Mouse (Mus musculus): ENCODE results near the gene Nt5dc2. TPM values are rescaled to one million over a fixed set of nuclear protein-coding genes. Genes with fewer than 3 reads are reported as not detected.

Nt5dc2 gene
- polyA plus RNA-seq, 1 experiment from 2014 or later, result 192 TPM

- Histone ChIP-seq H3K27ac (ENCODE audit: low read depth, low read length) (0 out of 2 replicates have a peak overlapping the region, but pooled peaks have one; percentile 39), H3K36me3 (ENCODE audit: control insufficient read depth, insufficient read depth, low read length) (peaks cover 57% of the 10 kb centered on the region), H3K9me3 (ENCODE audit: control insufficient read depth, low read length) (no peaks in the 10 kb centered on the region), H3K4me2 (ENCODE audit: low read length) (no peak overlapping the region), H3K9ac (ENCODE audit: low read depth, low read length) (no peak overlapping the region), H3K27me3 (replicated peaks; ENCODE audit: control insufficient read depth, insufficient read depth, low read length) (no peaks in the 10 kb centered on the region), H3K4me1 (ENCODE audit: control insufficient read depth, insufficient read depth, low read depth, low read length) (no peaks in the 10 kb centered on the region; the same call in 1 of the 2 replicates), H3K4me3 (ENCODE audit: low read length) (no peak overlapping the region)
- no peak for ATAC-seq
- WGBS, result 95% methylated on average over 15 of the region's 15 CpGs
Observed at GRCm38 (mm10) chr14:31171821-31172220, 41.0 kb downstream of the Nt5dc2 start.

DNA sequence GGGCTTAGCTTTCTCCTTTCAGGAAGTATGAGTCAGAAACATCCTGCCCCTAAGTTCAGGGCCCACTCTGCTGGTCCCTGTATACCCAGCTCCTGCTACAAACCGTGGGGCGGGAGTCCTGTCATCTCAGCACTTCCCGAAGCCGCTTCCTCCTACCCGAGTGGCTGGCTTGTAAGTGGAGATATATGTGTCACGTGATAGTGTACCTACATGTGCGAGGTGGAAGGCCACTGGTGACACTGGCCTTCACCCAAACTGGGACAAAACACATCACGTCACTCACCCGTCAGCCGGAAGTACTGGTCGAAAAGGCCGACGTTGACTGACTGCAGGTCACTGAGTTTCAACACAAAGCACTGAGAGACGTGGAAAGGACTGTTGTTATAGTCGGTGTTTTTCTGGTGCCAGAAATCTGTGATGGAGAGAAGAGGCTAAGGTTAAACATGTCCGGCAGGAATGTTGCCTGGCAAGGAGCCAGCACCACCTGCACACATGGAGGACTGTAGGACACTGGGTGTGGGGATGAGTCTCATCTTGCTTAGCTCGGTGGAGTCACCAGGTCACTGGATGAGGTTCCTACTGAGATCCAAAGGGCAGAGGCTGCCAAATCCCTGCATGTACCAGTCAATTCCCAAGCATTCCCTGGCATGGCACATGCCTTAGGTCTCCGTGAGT, 42.1 kb downstream of the Nt5dc2 start:
- H3K9me3 ChIP-seq (ENCODE audit: control insufficient read depth, low read length), result no peaks in the 10 kb centered on the region
- H3K9ac ChIP-seq (ENCODE audit: low read depth, low read length), result no peak overlapping the region
- H3K27me3 ChIP-seq (replicated peaks; ENCODE audit: control insufficient read depth, insufficient read depth, low read length), result no peaks in the 10 kb centered on the region
- no peak for ATAC-seq
- H3K4me1 ChIP-seq (ENCODE audit: control insufficient read depth, insufficient read depth, low read depth, low read length), result no peaks in the 10 kb centered on the region
- H3K36me3 ChIP-seq (ENCODE audit: control insufficient read depth, insufficient read depth, low read length), result peaks cover 68% of the 10 kb centered on the region
- H3K4me3 ChIP-seq (ENCODE audit: low read length), result no peak overlapping the region
- WGBS, result 89% methylated on average over 18 of the region's 18 CpGs
- no peak overlapping the region for H3K4me2 ChIP-seq (ENCODE audit: low read length)
- no peak overlapping the region for H3K27ac ChIP-seq (ENCODE audit: low read depth, low read length)

DNA sequence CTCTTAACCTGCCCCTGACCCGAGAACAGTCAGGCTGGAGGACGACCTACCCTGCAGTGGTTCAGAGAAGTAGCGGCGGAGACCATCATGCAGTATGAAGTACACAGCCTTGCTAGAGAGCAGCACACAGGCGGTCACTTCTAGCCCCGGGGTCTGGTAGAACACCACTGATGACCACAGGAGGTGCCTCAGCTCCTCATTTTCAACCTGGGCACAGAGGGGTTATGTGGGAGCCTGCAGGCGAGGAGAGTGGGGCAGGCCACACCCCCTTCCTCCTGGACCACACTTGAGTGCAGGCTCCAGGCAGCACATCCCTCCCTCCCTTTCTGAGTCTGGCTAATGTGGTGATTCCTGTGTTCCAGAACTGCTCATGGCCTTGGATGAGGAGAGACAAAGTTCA, 42.7 kb downstream of the Nt5dc2 start:
- Histone ChIP-seq H3K9me3 (ENCODE audit: control insufficient read depth, low read length) (no peaks in the 10 kb centered on the region), H3K27ac (ENCODE audit: low read depth, low read length) (no peak overlapping the region), H3K4me3 (ENCODE audit: low read length) (no peak overlapping the region), H3K27me3 (replicated peaks; ENCODE audit: control insufficient read depth, insufficient read depth, low read length) (no peaks in the 10 kb centered on the region), H3K36me3 (ENCODE audit: control insufficient read depth, insufficient read depth, low read length) (peaks cover 69% of the 10 kb centered on the region), H3K4me1 (ENCODE audit: control insufficient read depth, insufficient read depth, low read depth, low read length) (no peaks in the 10 kb centered on the region), H3K9ac (ENCODE audit: low read depth, low read length) (no peak overlapping the region), H3K4me2 (ENCODE audit: low read length) (no peak overlapping the region)
- ATAC-seq, result no peak
- 93% methylated on average over 7 of the region's 7 CpGs for WGBS

GRCm38 (mm10) chr14:31177287-31177686, 46.4 kb downstream of the Nt5dc2 start:
- no peak overlapping the region for H3K4me3 ChIP-seq (ENCODE audit: low read length)
- H3K9me3 ChIP-seq (ENCODE audit: control insufficient read depth, low read length), result no peaks in the 10 kb centered on the region
- no peak overlapping the region for H3K4me2 ChIP-seq (ENCODE audit: low read length)
- no peak overlapping the region for H3K27ac ChIP-seq (ENCODE audit: low read depth, low read length)
- no peak for ATAC-seq
- H3K27me3 ChIP-seq (replicated peaks; ENCODE audit: control insufficient read depth, insufficient read depth, low read length), result no peaks in the 10 kb centered on the region
- H3K9ac ChIP-seq (ENCODE audit: low read depth, low read length), result no peak overlapping the region
- H3K4me1 ChIP-seq (ENCODE audit: control insufficient read depth, insufficient read depth, low read depth, low read length), result no peaks in the 10 kb centered on the region
- WGBS, result 92% methylated on average over 16 of the region's 16 CpGs
- H3K36me3 ChIP-seq (ENCODE audit: control insufficient read depth, insufficient read depth, low read length), result peaks cover 83% of the 10 kb centered on the region

GRCm38 (mm10) chr14:31177715-31178114, 46.9 kb downstream of the Nt5dc2 start:
- H3K27ac ChIP-seq (ENCODE audit: low read depth, low read length), result no peak overlapping the region
- H3K27me3 ChIP-seq (replicated peaks; ENCODE audit: control insufficient read depth, insufficient read depth, low read length), result no peaks in the 10 kb centered on the region
- H3K9ac ChIP-seq (ENCODE audit: low read depth, low read length), result no peak overlapping the region
- H3K4me2 ChIP-seq (ENCODE audit: low read length), result no peak overlapping the region
- whole genome bisulfite sequencing, result 93% methylated on average over 5 of the region's 5 CpGs
- H3K4me1 ChIP-seq (ENCODE audit: control insufficient read depth, insufficient read depth, low read depth, low read length), result no peaks in the 10 kb centered on the region
- H3K36me3 ChIP-seq (ENCODE audit: control insufficient read depth, insufficient read depth, low read length), result peaks cover 81% of the 10 kb centered on the region
- ATAC-seq, result no peak
- no peak overlapping the region for H3K4me3 ChIP-seq (ENCODE audit: low read length)
- no peaks in the 10 kb centered on the region for H3K9me3 ChIP-seq (ENCODE audit: control insufficient read depth, low read length)

- no peaks in the 10 kb centered on the region for H3K4me1 ChIP-seq (ENCODE audit: control insufficient read depth, insufficient read depth, low read depth, low read length)
- H3K27me3 ChIP-seq (replicated peaks; ENCODE audit: control insufficient read depth, insufficient read depth, low read length), result no peaks in the 10 kb centered on the region
- H3K36me3 ChIP-seq (ENCODE audit: control insufficient read depth, insufficient read depth, low read length), result peaks cover 78% of the 10 kb centered on the region
- H3K9ac ChIP-seq (ENCODE audit: low read depth, low read length), result no peak overlapping the region
- H3K4me2 ChIP-seq (ENCODE audit: low read length), result no peak overlapping the region
- no peak overlapping the region for H3K4me3 ChIP-seq (ENCODE audit: low read length)
- H3K9me3 ChIP-seq (ENCODE audit: control insufficient read depth, low read length), result no peaks in the 10 kb centered on the region
- WGBS, result 91% methylated on average over 12 of the region's 12 CpGs
- H3K27ac ChIP-seq (ENCODE audit: low read depth, low read length), result no peak overlapping the region; the same call in 1 of the 2 replicates
- ATAC-seq, result no peak
Observed at GRCm38 (mm10) chr14:31179677-31180365, 49.0 kb downstream of the Nt5dc2 start.

DNA sequence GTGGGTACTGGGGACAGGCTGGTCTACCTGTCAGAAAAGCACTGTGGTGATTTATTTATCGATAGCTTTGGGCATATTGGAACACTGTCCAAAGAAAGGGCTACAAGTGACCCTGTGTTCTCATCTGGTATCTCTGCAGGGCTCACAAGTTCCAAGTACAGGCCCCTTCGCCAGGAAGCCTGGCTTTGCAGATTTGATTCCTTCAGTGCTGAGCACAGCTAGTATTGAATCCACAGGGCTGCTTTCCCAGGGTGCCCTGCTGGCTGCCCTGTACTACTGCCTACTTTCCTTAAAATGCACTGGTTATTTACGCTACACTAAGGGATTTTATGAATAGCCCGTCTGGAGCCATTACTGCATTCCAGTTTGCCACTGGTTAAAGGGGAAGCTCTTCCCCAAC, 50.7 kb downstream of the Nt5dc2 start:
- WGBS, result 82% methylated on average over 4 of the region's 4 CpGs
- H3K4me1 ChIP-seq (ENCODE audit: control insufficient read depth, insufficient read depth, low read depth, low read length), result no peaks in the 10 kb centered on the region
- ATAC-seq, result no peak

DNA sequence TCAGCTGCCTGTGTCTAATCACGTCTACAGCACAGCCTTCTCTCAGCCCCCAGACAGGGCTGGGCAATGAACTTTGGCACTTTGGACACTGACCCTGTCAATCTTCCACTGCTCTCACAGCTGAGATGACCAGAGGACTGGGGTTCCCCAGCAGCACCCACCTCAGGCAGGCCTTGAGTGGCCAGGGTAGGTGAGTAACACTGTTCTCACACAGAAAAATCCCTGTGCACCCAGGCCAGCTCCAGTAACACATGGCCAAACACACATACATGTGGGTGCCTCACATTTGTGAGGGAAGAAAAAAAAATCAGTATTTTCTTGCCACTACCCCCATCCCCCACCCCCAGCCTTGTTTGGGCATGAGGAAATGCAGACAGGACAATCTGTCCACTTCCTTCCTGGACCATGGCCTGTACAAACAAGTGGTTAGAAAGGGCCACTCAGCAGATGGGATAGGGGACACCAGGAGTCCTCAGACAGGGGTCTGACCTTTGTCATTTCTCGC, 52.0 kb downstream of the Nt5dc2 start:
- Histone ChIP-seq H3K4me3 (ENCODE audit: low read length) (no peak overlapping the region), H3K27ac (ENCODE audit: low read depth, low read length) (no peak overlapping the region), H3K36me3 (ENCODE audit: control insufficient read depth, insufficient read depth, low read length) (peaks cover 73% of the 10 kb centered on the region), H3K4me1 (ENCODE audit: control insufficient read depth, insufficient read depth, low read depth, low read length) (no peaks in the 10 kb centered on the region), H3K4me2 (ENCODE audit: low read length) (no peak overlapping the region), H3K9ac (ENCODE audit: low read depth, low read length) (no peak overlapping the region), H3K27me3 (replicated peaks; ENCODE audit: control insufficient read depth, insufficient read depth, low read length) (no peaks in the 10 kb centered on the region), H3K9me3 (ENCODE audit: control insufficient read depth, low read length) (no peaks in the 10 kb centered on the region)
- ATAC-seq, result no peak
- WGBS, result 75% methylated on average over 2 of the region's 2 CpGs

More for the DNA sequence above, 50.7 kb downstream of the Nt5dc2 start:
- Histone ChIP-seq H3K9ac (ENCODE audit: low read depth, low read length) (no peak overlapping the region), H3K4me2 (ENCODE audit: low read length) (no peak overlapping the region), H3K27ac (ENCODE audit: low read depth, low read length) (no peak overlapping the region), H3K36me3 (ENCODE audit: control insufficient read depth, insufficient read depth, low read length) (peaks cover 76% of the 10 kb centered on the region), H3K4me3 (ENCODE audit: low read length) (no peak overlapping the region), H3K9me3 (ENCODE audit: control insufficient read depth, low read length) (no peaks in the 10 kb centered on the region), H3K27me3 (replicated peaks; ENCODE audit: control insufficient read depth, insufficient read depth, low read length) (no peaks in the 10 kb centered on the region)

- H3K4me1 ChIP-seq (ENCODE audit: control insufficient read depth, insufficient read depth, low read depth, low read length), result no peaks in the 10 kb centered on the region
- no peak overlapping the region for H3K4me2 ChIP-seq (ENCODE audit: low read length)
- no peaks in the 10 kb centered on the region for H3K27me3 ChIP-seq (replicated peaks; ENCODE audit: control insufficient read depth, insufficient read depth, low read length)
- H3K36me3 ChIP-seq (ENCODE audit: control insufficient read depth, insufficient read depth, low read length), result peaks cover 75% of the 10 kb centered on the region
- H3K9ac ChIP-seq (ENCODE audit: low read depth, low read length), result no peak overlapping the region
- no peak for ATAC-seq
- H3K9me3 ChIP-seq (ENCODE audit: control insufficient read depth, low read length), result no peaks in the 10 kb centered on the region
- no peak overlapping the region for H3K27ac ChIP-seq (ENCODE audit: low read depth, low read length)
- no peak overlapping the region for H3K4me3 ChIP-seq (ENCODE audit: low read length)
- WGBS, result 88% methylated on average over 5 of the region's 5 CpGs
Observed at GRCm38 (mm10) chr14:31183541-31183940, 52.7 kb downstream of the Nt5dc2 start.

All from hindbrain, embryonic 16.5 days (tissue).